Mouse (Mus musculus): ENCODE measurements around the gene Elmo1.

Gene Elmo1

DNA sequence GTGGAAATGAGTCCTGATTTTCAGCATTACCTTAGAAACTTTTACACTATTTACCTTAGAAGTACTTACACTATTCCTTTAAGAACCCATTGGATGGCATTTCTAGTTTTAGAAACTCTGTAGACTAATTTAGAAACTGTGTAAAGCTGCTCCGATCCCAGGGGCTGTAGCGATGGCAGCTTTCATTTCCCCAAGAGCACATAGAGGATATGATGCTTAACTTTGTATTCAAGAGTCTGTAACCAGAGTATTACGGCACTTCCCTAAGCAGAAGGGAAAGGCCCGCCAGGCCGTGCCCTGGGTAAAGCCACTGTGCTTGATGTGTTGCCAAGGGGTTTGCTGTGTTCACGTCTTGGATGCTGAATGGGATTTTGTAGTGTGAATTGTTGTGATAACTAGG lies 222.9 kb downstream of the Elmo1 start:
- ATAC-seq (ENCODE audit: low TSS enrichment): peak; percentile 55; the same call in 1 of the 2 replicates

DNA sequence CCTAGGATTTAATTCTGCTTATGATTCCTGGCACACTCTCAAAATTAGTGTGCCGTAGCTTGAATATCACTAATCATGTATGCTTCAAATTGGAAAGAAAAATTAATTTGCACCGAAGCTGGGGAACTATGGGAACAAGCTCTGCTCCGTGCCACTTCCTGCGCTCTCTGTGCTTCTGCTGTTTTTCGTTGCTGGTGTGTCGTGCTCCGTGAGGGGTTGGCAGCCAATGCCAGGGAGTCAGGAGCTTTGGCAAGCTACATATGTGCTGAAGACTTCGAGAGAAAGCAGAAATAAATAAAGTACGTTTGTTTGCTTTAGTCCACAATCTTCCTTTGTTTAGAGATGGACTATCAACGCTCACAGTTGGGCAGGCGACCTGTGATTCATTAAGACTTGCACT lies 225.7 kb downstream of the Elmo1 start:
- ATAC-seq (ENCODE audit: low TSS enrichment): no peak

DNA sequence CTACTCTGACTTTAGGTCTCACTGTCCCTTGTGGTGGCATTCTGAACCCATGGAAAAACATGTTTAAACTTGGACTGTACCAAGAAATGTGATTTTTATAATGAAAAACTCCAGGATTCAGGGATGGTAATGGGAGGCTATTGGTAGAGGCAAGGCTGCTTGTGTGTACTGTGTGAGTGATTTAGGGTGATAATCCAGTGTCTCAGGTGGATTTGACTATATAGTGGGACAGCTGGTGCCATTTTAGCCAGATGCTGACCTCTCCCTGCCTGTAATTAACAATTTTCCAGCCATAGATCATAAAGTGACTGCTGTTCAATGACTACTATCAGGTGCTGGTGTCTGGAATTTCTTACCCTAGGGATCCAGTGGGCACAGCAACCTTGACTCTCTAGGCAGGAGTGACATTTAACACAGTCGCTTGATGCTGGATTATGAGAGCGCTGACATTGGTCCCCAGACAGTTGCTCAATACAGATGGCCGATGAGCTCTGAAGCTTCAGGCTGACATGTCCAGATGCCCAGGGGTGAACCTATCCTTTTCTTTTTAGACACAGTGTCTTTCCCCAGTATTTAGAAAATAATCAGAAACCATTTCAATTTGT lies 228.3 kb downstream of the Elmo1 start:
- ATAC-seq (ENCODE audit: low TSS enrichment): no peak

DNA sequence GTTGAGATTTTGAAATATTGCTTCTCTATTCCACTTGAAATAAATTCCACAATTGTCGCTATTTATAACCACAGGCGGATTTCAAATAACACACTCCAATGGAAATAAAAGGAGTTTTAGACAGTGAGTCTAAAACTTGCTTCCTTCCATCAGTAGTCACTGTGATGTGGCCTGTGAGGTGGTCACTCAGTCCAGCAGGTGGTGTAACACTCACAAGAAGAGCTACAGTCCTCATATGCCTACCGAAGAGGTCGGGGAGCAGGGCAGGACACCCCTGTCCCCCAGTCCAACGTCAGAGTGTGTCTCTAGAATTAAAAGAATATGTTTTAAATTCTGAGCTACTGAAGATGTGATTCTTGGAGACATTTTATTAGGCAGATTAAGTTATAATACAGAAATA lies 229.8 kb downstream of the Elmo1 start:
- no peak for ATAC-seq (ENCODE audit: low TSS enrichment)

DNA sequence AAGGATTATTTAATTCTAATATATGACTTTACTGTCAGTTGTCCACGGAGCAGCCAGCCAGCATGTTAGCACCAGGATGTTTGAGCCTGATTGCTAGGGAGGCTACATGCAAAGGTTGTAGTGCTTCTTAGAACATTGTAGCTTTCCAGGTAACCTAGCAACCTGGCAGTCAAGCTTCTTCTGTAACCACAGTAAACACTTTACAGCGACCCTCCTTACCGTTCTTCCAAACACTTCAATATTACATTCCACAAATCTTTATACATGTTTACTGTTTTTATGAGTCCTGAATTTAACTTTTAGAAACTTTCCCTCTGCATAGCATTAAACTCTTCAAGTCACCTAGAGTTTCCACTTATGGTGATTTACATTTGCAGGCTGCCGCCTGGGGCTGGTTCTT lies 233.1 kb downstream of the Elmo1 start:
- no peak for ATAC-seq (ENCODE audit: low TSS enrichment)

DNA sequence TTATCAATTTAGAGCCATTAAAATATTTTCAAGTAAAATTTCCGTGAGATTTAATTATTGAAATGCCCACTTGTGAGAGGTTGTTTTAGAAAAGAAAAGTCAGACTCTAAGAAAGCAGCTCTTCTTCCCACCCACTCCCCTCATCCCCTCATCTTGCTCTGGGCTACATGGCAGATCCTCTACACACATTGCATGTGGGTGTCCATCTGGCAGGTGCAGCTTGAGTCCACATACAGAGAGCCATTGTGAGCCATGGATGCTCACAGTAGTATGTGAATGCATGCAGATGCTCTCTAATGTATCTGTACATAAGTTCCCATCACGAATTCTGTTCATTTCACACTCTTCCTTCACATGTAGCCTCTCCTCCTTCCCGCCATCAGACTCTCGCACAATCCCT lies 236.7 kb downstream of the Elmo1 start:
- ATAC-seq (ENCODE audit: low TSS enrichment): peak; percentile 65

DNA sequence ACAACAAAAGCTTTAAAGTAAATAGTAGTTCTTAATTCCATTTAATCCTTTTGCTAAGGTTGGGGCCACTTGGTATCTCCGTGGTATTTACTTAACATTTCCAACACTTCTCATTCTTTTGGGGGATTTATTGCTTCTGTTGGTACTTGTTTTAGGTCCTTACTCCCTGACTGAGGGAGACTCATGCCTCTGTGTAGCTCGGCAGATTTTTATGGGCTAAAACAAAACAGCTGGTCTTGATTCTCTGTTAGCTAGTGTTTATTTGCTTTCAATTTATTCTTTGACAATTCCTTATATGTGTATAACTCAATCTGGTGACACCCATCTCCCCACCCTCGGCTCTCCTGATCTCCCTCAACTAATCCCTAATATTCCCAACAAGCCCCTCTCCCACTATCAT lies 237.6 kb downstream of the Elmo1 start:
- no peak for ATAC-seq (ENCODE audit: low TSS enrichment)

DNA sequence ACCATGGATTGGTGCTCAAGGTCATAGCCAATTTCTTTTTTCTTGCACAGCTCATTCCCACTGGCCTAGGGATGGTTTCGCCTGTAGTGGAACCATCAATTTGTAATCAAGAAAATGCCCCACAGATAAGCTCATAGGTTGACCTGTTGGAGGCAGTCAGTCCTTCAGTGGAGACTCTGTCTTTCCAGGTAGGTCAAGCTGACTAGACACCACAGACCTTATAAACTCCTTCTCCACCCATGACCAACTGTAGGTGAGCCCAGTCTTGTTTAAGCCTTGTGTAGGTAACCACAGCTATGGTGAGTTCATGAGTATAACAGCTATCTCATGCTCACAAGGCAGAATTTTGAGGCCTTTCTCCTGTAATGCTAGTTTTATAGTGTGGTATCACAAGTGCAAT lies 238.3 kb downstream of the Elmo1 start:
- no peak for ATAC-seq (ENCODE audit: low TSS enrichment)

DNA sequence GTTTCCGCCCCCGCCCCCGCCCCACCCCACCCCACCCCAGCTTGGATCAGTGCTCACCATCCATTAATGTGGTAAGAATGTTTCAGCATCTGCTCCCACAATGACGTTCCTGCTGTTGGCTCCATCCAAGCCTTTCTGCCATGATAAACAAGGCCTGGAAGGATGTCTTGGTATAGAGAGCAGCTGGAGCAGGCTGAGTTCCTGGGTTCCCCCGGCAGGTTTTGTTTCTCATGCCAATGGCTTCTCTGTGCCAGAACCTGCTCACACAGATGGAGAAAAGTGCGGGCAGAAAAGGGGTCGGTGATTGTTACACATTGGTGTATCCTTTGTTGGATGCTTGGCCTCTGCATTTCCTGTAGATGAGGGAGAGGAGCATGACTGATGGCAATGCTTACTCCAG lies 240.6 kb downstream of the Elmo1 start:
- ATAC-seq (ENCODE audit: low TSS enrichment): no peak

DNA sequence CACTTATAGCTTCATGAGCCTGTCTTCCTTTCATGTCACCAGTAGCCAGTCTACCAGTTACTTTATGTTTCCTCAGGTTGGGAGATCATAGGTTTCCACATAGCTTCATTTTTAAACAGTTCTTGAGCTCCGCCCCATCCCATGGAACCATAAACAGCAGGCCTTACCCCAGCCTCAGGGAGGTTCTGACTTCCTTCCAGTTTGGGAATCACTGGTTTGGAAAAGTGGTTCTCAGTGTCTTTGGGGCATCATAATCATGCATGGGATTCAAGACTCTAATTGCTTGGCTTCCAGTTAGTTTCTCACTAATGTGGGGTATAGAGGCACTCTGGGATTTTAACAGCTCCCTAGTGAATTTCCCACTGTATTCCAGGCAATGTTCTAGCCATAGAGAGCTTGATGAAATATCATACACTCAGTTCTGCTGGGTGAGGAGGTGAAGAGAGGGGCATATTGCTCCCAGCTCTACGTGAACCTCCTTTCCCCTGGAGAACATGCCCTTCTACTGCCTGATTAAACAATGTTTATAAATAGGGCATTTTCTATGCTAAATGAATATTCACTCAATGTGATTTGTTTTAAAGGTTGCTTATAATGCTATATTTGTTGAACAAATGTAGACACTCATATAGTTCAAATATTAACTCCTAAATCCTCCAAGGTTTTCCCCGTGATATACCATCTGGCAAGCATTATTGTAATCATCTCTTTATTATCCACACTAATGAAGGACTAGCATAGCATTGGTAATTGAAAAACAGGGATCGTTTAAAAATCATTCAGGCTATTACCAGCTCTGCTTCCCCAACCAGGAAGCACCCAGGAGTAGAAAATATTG lies 244.9 kb downstream of the Elmo1 start:
- ATAC-seq (ENCODE audit: low TSS enrichment): no peak

DNA sequence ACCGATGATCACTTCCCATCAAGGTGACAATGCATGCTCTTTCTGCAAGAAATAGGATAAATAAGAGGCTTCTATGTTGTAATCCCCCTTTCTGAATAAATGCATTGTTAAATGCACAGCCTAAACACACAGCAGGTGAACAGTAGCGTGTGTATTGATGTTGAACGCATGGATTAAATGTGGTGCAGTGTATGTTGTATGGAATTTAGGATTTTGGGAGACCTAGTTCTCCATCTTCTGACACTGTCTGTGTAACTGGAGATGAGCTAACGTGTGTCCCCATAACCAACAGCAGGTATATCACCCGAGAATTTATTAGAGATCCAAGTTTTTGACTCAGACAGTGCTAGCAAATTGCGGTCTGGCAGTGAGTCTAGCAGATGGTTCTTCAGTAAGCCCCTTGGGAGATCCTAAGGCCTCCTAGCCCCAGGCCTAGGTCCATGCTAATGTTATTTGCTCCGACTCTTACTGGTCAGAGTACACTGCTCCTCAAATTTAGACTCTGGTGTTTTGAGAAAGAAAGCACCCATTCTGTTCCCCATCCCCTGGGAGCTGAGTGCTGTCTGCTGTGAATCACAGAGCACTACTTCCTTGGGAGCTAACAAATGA lies 245.6 kb downstream of the Elmo1 start:
- no peak for ATAC-seq (ENCODE audit: low TSS enrichment)

DNA sequence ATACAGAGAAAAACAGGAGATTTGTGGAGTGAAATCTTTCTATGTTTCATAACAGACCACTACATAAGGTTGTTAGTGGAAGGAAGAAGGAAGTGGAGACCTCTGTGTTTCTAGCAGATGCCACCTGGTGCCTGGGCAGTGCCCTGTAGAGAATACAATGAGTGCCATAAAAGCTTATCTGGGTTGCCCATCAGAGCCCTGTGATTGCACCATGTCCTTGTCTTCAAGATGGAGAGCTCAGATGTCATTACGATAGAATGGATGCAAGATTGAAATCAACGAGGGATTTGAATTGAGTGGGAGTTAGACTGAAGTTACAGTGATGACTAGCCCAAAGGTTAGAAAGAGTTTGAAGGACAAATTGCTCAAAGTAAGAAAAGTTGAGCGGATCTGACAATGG lies 252.5 kb downstream of the Elmo1 start:
- no peak for ATAC-seq (ENCODE audit: low TSS enrichment)

DNA sequence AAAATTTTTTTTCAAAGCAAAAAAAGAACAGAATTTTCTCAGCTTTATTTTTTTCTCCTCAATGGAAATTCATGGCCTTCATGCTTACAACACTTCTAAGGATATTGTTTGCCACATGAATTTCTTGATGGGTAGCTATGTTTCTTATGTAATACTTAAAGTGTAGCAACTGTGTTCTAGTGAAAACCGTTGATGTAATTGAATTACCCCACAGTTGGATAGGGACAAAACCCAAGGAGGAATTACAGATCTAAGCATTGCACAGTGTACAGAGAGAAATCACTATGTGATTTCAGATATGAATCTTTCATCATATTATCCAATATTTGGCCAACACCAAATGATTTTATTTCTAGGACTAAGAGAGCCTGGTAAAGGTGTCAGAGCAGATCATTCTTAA lies 259.4 kb downstream of the Elmo1 start:
- ATAC-seq (ENCODE audit: low TSS enrichment): peak; percentile 62

DNA sequence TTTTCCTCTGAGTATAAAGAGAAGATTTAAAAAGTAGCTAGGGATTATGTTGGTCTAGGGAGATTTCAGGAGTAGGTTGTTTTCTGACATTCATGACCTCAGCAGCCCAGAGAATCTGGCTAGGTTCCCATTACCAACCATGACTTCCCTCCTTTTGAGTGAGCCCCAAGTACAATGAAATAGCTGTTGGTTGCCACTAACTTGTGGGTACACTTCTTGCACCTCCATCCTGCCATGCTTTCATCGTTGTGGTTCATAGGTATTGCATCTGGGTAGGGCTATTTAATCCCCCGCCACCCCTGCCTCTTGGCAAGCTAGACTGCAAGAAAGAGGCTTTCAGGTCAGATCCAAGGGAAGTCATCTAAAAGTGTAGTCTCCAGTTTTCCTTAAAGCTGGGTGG lies 262.2 kb downstream of the Elmo1 start:
- no peak for ATAC-seq (ENCODE audit: low TSS enrichment)

DNA sequence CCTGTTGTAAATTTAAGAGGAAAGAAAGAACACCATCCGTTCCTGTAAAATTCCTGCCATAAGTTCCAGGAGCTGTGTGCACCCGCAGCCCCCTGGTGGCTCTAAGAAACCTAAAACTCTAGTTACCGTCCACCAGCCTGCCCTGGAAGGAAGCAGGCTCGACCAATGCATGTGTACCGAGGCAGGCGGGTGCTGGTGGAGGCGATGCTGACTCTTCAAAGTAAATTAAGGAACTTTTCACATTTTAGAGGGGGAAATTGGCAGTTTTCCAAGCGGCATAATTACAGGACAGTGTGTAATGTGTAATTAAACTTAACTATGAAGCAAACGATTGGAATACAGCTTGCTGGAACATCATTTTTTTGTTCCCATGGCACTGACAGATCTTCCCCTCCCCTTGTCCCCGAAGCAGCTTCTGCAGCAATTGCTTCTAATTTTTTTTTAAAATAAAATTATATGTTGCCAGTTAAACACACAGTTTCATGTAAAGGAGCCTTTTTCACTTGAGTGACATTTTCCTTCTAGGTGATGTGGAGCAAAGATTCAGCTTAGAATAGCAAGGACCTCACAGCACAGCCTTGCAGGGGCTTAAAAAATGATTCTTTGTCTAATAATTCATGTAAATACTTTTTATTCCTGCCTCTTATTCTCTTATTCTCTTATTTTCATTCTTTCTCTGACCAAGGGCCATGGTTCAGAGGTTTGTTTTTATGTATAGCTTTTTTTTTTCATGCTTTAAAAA lies 263.6 kb downstream of the Elmo1 start:
- peak; percentile 54 for ATAC-seq (ENCODE audit: low TSS enrichment)

DNA sequence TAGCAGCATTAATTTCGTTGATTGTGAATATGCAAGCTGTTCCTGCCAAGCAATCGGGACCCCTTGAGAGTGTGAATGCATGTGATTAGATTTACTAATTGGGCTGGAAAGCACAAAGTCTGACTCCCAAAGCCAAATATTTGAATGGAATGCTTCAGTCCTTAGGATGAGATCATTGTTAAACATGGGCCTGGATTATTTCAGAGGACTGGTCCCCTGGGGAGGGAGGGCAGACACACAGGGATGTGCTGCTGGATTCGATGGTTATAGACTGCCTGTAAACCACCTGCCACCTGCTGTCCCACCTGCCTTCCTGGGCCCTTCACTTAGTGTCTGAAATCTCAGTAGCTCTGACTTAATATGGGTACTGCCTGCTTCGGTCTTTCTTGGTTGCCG lies 264.2 kb downstream of the Elmo1 start:
- no peak for ATAC-seq (ENCODE audit: low TSS enrichment)

DNA sequence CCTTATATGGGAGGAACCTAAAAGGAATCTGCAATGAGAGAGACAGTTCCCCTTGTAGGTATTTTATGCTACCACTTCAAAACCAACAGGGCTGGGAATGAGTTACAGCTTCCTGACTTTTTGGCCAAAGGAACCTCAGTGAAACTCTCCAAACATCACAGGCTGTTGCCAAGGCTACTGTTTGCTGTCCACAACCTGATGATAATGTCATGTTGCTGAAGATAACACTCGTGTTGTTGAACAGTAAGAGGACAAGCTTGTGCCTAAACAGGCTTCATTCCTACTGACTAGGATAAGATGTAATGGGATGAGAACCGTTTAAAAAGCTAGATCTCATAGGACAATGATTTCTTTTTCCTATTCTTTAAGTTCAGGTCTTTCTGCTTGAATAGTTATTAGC lies 272.1 kb downstream of the Elmo1 start:
- peak; percentile 45; the same call in 1 of the 2 replicates for ATAC-seq (ENCODE audit: low TSS enrichment)

DNA sequence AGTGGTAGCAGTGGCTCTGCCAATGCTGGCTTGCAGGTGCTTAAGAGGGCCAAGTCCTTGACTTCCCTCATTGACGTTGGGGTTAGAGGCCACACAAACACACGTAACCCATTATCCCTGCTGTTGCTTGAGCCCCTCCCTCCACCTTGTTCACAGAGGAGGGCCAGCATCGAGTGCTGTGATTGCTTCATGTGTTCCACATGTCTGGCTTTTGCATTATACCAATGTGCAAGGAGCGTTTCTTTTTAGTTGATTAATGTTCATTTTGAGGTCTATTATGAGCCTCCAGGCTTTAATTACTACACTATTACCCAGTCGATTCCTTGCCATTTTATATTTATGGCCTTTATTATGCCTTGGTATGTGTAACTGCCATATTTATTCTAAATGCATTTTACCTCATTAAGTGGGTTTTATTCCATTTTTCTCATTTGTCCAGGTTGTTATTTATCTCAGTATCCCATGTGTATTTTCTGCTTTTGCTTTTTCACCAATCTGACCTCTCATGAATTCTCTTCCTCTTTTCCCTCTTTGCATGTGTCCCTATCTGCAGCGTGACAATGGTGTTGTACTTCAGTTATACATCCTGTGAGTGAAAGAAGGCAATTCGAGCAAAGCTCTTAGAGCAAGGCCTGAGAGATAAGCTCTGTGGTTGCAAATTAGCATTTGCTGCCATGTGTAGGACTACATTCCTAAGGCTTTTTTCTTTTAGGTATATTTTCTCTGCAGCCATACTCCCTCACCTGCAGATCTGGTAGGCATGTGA lies 275.6 kb downstream of the Elmo1 start:
- ATAC-seq (ENCODE audit: low TSS enrichment): no peak

DNA sequence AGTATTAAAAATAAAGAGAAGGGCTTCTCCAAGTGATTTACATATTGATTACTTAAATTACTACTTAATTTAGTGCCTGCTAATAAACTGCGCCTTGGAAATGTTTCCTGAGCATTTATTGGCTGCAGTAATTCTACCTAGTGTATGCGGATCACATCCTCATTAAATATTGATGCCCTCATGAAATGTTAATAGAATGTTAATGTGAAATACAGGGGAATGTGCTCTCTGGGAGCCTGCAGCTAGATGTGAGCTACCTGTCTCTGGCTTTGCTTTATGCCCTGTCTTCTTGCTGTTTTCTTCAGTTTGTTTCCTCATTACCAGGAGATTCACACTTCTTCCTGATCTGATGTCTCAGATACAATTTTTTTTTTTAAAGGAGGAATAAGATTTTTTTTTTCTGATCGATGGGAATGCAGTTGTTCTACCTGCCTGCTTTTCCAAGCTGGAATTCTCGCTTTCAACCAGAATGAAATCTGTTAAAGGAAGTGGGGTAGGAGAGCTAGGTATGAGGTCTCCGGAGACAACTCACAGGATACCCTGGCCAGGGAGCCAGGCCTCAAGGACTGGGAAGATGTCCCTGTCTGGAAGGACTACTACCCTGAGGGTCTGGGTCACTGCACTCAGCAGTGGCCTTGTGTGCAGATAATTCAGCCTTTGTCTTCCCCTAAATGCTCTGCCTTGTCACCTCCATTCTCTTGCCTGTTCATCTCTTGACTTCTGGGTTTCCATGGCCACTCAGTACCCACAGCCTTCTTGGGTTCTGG lies 279.8 kb downstream of the Elmo1 start:
- no peak for ATAC-seq (ENCODE audit: low TSS enrichment)

DNA sequence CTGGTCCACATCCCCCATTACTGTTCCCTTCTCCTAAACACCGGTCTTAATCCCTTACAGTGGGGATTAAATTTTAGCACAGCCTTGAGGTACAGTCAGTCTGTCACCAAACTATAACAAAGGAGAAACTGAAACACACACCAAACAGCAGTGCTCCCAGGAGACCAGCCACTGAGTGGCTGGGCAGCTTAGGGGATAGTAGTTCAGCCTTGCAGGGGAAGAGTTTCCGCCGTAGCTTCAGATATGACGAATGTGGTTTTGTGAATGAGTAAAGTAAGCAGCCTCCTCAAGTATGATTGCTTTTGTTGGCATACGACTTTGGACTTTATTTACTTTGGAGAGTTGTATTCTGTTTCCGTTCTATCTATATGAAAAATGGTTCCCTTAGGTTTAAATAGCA lies 281.1 kb downstream of the Elmo1 start:
- ATAC-seq (ENCODE audit: low TSS enrichment): no peak

DNA sequence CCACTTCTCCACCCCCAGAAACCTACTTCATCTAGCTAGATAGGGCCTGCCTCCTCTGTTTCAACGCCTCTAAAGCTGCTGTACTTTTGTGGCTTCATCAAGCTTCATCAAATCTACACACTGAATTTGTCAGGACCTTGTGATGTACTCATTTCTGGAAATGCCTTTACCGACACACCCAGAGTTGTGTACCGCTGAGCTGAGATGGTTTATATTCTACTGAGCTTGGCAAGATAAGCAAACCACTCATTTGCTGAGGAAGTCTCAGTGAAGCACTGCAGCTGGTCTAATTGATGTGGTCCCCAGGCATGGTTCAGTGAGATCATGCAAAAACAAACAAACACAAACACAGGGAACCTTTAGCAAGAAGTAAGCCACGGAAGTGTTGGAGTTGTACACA lies 281.9 kb downstream of the Elmo1 start:
- ATAC-seq (ENCODE audit: low TSS enrichment): peak; percentile 60
